Mouse (Mus musculus) neural tube, embryonic 11.5 days (tissue): Measurements from ENCODE around the gene Pmm1. TPM values are rescaled to one million over a fixed set of nuclear protein-coding genes. Genes with fewer than 3 reads are reported as not detected.
"Not testable (repeated sequence)": the region's sequence is repeated elsewhere in the genome, so short reads cannot be mapped to it uniquely, and the experiment has no call there.

Source experiments
- ATAC-seq: fragments of 200-750 bp; cut with Nextera tagmentation; 2 replicates; pipeline ENCODE4 v1.8.0; 2017; ENCODE audit warnings: moderate number of reproducible peaks, mild to moderate bottlenecking, moderate TSS enrichment, moderate library complexity; ENCODE audit not compliant: insufficient read depth, low FRiP score, low TSS enrichment
- DNase-seq: peaks from one replicate; pipeline ENCODE4 v3.0.0-alpha.2; 2015; ENCODE audit warnings: low spot score
- H3K27ac ChIP-seq: fragments of 300-500 bp; sonication (generic); 2 replicates; pipeline ENCODE4 v1.5.1; 2014; ENCODE audit warnings: low read depth, mild to moderate bottlenecking, low read length
- H3K27me3 ChIP-seq: fragments of 300-500 bp; sonication (generic); 2 replicates; pipeline ENCODE4 v1.6.1; 2014; ENCODE audit warnings: mild to moderate bottlenecking, low read length, mixed read lengths; ENCODE audit not compliant: control insufficient read depth, insufficient read depth
- H3K36me3 ChIP-seq: fragments of 300-500 bp; sonication (generic); 2 replicates; pipeline ENCODE4 v1.6.1; 2014; ENCODE audit warnings: mild to moderate bottlenecking, low read length, moderate library complexity, mixed read lengths; ENCODE audit not compliant: control insufficient read depth, insufficient read depth
- H3K4me1 ChIP-seq: fragments of 300-500 bp; sonication (generic); 2 replicates; pipeline ENCODE4 v1.6.1; 2014; ENCODE audit warnings: low read length, mixed read lengths; ENCODE audit not compliant: control insufficient read depth, insufficient read depth
- H3K4me2 ChIP-seq: fragments of 300-500 bp; sonication (generic); 2 replicates; pipeline ENCODE4 v1.6.1; 2014; ENCODE audit warnings: low read depth, mild to moderate bottlenecking, moderate library complexity
- H3K4me3 ChIP-seq: fragments of 300-500 bp; sonication (generic); 2 replicates; pipeline ENCODE4 v1.5.1; 2014; ENCODE audit warnings: low read depth, low read length
- H3K9ac ChIP-seq: fragments of 300-500 bp; sonication (generic); 2 replicates; pipeline ENCODE4 v1.6.1; 2014; ENCODE audit warnings: mild to moderate bottlenecking, low read length
- H3K9me3 ChIP-seq: fragments of 300-500 bp; sonication (generic); 2 replicates; pipeline ENCODE4 v1.6.1; 2016; ENCODE audit warnings: low read length; ENCODE audit not compliant: control insufficient read depth
- WGBS: fragments of 180-500 bp; shearing (Covaris S2); extraction: QIAGEN DNeasy Blood & Tissue Kit; methylation state at CpG from one replicate; pipeline ENCODE4 v1.1.7; 2014; 5-methylcytosine and 5-hydroxymethylcytosine counted together
- polyA plus RNA-seq: library from polyadenylated mRNA; unstranded; fragments of >200 nt; fragmentation: Nextera tagmentation; extraction: Ambion mirVana; gene quantifications from 2 replicates; pipeline ENCODE4 v1.2.1, GENCODE M21; 2014

The Pmm1 gene
- polyA plus RNA-seq, 1 experiment from 2014 or later, result 35.2 TPM

DNA sequence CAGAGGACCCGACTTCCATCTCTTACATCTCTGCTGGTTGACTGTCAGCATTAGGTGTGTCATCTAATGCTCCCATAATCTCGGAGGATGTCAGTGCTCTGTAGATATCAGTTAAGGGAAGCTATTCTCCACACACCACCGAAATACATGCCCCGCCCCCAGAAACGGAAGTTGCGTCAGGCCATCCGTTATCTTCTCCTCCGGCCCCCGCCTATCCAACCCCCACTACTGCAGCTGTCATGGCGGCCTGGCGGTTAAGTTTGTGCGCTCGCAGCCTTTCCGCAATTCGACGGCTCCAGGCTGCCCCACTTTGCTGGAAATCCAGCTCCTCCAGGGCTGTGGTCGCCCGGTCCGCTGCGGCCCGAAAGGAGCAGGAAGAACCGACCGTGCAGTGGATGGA lies 19.6 kb upstream of the Pmm1 start, which contains the start of gene 1700029P11Rik:
Gene 1700029P11Rik, plus strand, starts transcription at position 220 of the 400 bp plus-strand sequence.
- Histone ChIP-seq H3K4me3 (no peak within 1 kb of the TSS), H3K27ac (no peak within 1 kb of the TSS), H3K9ac (no peak within 1 kb of the TSS), H3K27me3 (no peaks in the 10 kb centered on the region), H3K4me1 (no peaks in the 10 kb centered on the region), H3K9me3 (no peaks in the 10 kb centered on the region), H3K4me2 (no peak within 1 kb of the TSS), H3K36me3 (no peaks in the 10 kb centered on the region)
- no peak for ATAC-seq
- WGBS, result 95% methylated on average over 23 of the region's 23 CpGs
- DNase-seq, result no peak

- not testable (repeated sequence) for H3K4me1 ChIP-seq, H3K27ac ChIP-seq, H3K9ac ChIP-seq, H3K4me3 ChIP-seq, H3K36me3 ChIP-seq, H3K9me3 ChIP-seq, H3K27me3 ChIP-seq, H3K4me2 ChIP-seq, DNase-seq, ATAC-seq
- WGBS, result 93% methylated on average over 8 of the region's 8 CpGs
These were observed 14.4 kb upstream of the Pmm1 start for GRCm38 (mm10) chr15:81975156-81975555.

- H3K4me1 ChIP-seq, H3K4me2 ChIP-seq, H3K36me3 ChIP-seq, ATAC-seq, H3K27ac ChIP-seq, DNase-seq, H3K4me3 ChIP-seq, H3K9me3 ChIP-seq, H3K9ac ChIP-seq, H3K27me3 ChIP-seq: not testable (repeated sequence)
- WGBS, result 91% methylated on average over 4 of the region's 4 CpGs
These were observed 9.8 kb upstream of the Pmm1 start for GRCm38 (mm10) chr15:81970498-81970897.

GRCm38 (mm10) chr15:81969635-81970034 lies 8.9 kb upstream of the Pmm1 start:
- H3K27ac ChIP-seq, ATAC-seq, H3K4me3 ChIP-seq, DNase-seq, H3K27me3 ChIP-seq, H3K9ac ChIP-seq, H3K9me3 ChIP-seq, H3K4me1 ChIP-seq, H3K4me2 ChIP-seq, H3K36me3 ChIP-seq: not testable (repeated sequence)
- WGBS, result 74% methylated on average over 6 of the region's 6 CpGs

DNA sequence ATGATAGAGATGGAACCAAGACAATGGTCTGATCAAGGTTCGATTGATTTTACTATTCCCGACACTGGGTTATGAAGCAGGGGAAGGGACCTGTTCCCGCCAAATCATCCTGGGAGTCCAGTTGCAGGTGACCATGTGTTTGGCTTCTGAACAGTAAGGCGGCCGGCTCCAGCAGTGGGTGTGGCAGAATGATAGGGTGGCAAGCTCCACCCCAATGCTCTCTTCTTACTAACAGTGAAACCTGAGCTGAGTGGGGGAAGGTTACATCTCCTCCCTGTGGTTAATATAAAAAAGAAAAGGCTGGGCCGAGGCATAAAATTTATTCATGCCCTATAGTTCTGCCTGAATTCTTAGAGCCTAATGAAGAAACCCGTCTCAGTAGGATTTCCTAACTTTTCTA lies 8.4 kb upstream of the Pmm1 start:
- DNase-seq (no peak), ATAC-seq (no peak)
- Histone ChIP-seq H3K27me3 (no peaks in the 10 kb centered on the region), H3K36me3 (no peaks in the 10 kb centered on the region), H3K4me3 (no peak overlapping the region), H3K9me3 (no peaks in the 10 kb centered on the region), H3K9ac (no peak overlapping the region), H3K27ac (no peak overlapping the region), H3K4me2 (no peak overlapping the region), H3K4me1 (no peaks in the 10 kb centered on the region)
- 76% methylated on average over 7 of the region's 7 CpGs for WGBS

DNA sequence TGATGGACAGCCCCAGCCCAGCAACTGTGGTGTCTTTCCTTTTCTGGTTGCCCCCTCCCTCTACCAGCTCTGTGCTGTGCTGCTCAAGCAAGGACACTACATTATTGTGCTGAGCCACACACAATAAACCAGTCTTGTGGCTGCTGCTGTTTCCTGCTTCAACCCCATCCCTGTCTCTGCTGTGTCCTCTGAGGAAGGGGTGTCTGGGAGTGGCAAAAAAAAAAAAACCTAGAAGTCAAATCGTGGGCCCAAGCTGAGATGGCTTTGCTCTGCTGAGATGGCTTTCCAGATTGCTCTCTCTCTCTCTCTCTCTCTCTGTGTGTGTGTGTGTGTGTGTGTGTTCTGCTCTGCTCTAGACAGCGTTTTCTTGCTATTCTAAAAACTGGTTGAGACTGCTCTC lies 7.7 kb upstream of the Pmm1 start:
- WGBS, result 62% methylated on average over 2 of the region's 2 CpGs
- ATAC-seq (no peak), DNase-seq (no peak)
- H3K27me3 ChIP-seq, result no peaks in the 10 kb centered on the region
- H3K4me2 ChIP-seq, result no peak overlapping the region
- no peak overlapping the region for H3K27ac ChIP-seq
- H3K9ac ChIP-seq, result no peak overlapping the region
- H3K36me3 ChIP-seq, result no peaks in the 10 kb centered on the region
- H3K4me1 ChIP-seq, result no peaks in the 10 kb centered on the region
- H3K4me3 ChIP-seq, result no peak overlapping the region
- no peaks in the 10 kb centered on the region for H3K9me3 ChIP-seq

DNA sequence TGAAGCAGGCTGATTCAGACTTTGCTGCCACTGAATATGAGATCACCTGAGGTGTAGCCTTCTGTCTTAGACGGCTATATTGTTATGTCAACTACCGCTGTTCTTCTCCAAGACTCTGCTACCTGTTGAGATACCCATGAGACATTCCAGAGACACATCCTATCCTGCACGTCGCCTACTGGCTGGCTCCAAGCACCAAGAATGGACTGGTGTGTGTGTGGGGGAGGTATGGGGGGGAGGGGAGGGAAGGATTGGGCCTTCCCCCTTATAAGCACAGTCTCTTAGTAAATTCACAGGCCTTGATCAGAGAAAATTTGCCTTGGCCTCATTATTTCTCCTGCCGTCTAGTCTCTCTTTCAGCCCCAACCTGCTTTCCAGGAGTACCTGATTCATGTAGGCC lies 7.1 kb upstream of the Pmm1 start:
- H3K36me3 ChIP-seq, result no peaks in the 10 kb centered on the region
- no peaks in the 10 kb centered on the region for H3K27me3 ChIP-seq
- no peaks in the 10 kb centered on the region for H3K9me3 ChIP-seq
- H3K27ac ChIP-seq, result no peak overlapping the region
- H3K4me3 ChIP-seq, result no peak overlapping the region
- WGBS, result 90% methylated on average over 5 of the region's 5 CpGs
- no peaks in the 10 kb centered on the region for H3K4me1 ChIP-seq
- H3K4me2 ChIP-seq, result no peak overlapping the region
- DNase-seq (no peak), ATAC-seq (no peak)
- no peak overlapping the region for H3K9ac ChIP-seq

- Histone ChIP-seq H3K9me3 (no peaks in the 10 kb centered on the region), H3K4me1 (no peaks in the 10 kb centered on the region; the same call in 1 of the 2 replicates), H3K9ac (no peak overlapping the region), H3K4me3 (no peak overlapping the region), H3K4me2 (no peak overlapping the region), H3K27ac (no peak overlapping the region), H3K36me3 (no peaks in the 10 kb centered on the region; the same call in 1 of the 2 replicates), H3K27me3 (no peaks in the 10 kb centered on the region)
- DNase-seq (no peak), ATAC-seq (no peak)
- WGBS, result 90% methylated on average over 11 of the region's 14 CpGs
These were observed 5.5 kb upstream of the Pmm1 start for GRCm38 (mm10) chr15:81966062-81966829.

- H3K4me3 ChIP-seq, result no peak overlapping the region
- no peak overlapping the region for H3K4me2 ChIP-seq
- no peak overlapping the region for H3K27ac ChIP-seq
- no peak for ATAC-seq
- H3K36me3 ChIP-seq, result no peaks in the 10 kb centered on the region; the same call in 1 of the 2 replicates
- WGBS, result 67% methylated on average over 4 of the region's 4 CpGs
- no peak overlapping the region for H3K9ac ChIP-seq
- peaks cover 2% of the 10 kb centered on the region; the same call in 1 of the 2 replicates for H3K4me1 ChIP-seq
- H3K9me3 ChIP-seq, result no peaks in the 10 kb centered on the region
- DNase-seq, result no peak
- H3K27me3 ChIP-seq, result no peaks in the 10 kb centered on the region
These were observed 4.3 kb upstream of the Pmm1 start for GRCm38 (mm10) chr15:81964980-81965545.
